Mouse (Mus musculus) monocyte, adult 2 months (primary cell): Measurements from ENCODE around the gene Gga2.

Experiments used
- DNase-seq, 2 experiments: peaks; one replicate each; pipeline ENCODE4 v3.0.0; 2022; ENCODE audit warnings: low spot score in 2 of 2, low read depth in 1 of 2

Gga2 gene

DNA sequence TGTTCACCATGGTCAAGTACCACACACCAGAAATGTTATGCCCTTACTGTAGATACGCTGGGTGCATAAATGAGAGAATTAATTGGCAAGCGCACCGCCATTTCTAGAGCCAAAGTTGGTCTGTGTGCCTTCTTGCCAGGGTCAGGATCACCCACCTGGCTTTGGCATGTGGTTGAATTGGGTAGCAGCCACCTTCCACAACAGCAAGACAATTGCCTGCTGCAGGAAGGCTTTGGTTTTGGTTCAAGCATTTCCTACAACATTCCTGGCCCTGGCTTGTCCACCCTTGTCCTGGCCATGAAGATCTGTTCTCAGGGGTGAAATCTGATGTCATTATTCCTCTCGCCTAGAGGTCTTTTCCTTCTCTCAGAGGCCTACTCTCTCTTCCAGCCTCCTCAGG is 8.7 kb downstream of the Gga2 start:
- DNase-seq, result no peak

GRCm38 (mm10) chr7:122000396-122000795 is 20.6 kb downstream of the Gga2 start:
- DNase-seq, result no peak

GRCm38 (mm10) chr7:121995961-121996360 is 25.1 kb downstream of the Gga2 start:
- DNase-seq, result no peak

- peak; percentile 48 to 74 for DNase-seq
Observed at GRCm38 (mm10) chr7:121981307-121981871, 39.6 kb downstream of the Gga2 start, which contains the start of gene Cog7. Cog7 (minus strand) TSS chr7:121981711.

DNA sequence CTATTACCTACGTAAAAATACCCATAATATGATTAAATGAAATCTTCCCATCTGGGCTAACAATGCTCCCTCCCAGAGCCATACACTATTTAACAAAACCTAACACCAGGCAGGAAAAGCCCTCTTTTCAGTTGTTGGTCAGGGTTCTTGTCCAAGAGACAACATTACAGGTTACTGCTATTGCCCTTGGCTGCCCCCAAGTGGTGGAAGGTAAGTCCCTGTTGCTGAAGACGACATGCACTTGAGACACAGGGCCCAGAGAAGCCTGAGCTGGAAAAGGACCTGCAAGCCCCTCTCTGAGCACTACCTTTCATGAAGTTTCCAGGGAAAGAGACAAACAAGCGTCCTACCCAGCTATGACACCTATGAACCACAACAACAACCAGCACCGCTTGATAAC is 46.0 kb downstream of the Gga2 start:
- DNase-seq, result peak in 1 of 2 experiments; percentile 10

DNA sequence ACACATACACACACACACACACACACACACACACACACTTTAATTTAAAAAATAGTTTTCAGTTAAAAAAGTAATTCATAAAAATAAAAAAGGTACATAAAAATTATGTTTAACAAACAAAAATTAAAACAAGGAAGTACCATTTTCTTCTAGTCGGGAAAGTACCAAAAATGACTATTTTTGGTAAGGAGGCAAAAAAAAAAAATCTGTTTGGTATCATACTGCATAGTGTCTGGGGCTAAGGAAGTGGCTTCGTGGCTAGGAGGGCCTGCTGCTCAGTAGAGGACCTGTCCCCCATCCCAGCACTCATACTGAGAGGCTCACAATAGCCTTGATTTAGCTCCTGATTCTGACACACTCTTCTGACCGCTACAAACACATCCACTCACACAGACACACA is 49.3 kb downstream of the Gga2 start:
- no peak for DNase-seq

DNA sequence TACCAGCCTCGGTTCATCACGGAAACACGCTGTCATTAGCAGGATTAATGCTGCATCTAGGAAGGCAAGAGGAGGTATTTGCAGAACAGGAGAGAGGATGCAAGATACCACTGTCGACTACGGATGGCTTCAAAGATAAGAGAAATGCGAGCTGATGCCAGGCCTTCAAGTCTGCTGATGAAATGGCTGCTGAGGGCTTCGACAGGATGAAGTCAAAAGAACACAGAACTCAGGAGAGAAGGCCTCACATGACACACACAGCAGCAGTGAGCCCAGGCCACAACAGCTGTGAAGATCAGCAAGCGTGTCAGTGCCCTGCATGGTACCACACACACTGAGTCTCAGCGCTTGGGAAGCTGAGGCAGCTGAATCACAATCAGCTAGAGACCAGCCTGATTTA is 50.8 kb downstream of the Gga2 start:
- DNase-seq, result no peak

- no peak for DNase-seq
Observed at GRCm38 (mm10) chr7:121968816-121969215, 52.2 kb downstream of the Gga2 start.

DNA sequence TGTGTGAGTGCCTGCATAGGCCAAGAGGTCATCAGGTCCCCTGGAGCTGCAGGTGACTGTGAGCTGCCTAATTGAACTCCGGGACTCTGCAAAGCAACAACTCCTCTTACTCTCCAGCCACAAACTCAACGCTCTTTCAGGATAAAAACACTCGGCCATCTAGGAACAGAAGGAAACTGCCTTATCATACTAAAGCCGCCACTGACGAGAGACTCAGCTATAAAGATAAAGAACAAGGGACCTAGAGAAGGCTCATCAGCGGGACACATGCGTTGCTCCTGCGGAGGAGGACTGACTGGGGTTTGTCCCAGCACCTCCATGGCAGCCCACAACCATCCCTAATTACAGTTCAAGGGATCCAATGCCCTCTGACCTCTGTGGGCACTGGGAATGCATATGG is 52.8 kb downstream of the Gga2 start:
- DNase-seq, result no peak

DNA sequence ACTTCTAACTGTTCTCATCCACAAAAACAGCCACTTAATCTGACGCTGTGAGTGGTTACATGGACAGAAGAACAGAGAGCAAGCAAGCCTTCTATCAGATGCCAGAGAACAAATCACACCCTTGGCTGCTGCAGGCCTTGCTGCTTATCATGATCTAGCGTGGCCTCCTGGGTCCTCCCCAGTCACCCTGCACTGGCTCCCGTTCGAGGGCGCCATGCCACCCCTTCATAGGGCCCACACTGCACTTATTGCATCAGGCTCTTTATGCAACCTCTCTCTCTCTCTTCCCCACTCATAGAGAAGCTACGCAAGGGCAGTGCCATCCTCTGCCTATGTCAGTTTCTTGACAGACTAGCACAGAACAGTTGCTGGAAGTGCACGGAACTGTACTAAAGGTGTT is 54.9 kb downstream of the Gga2 start:
- no peak for DNase-seq

DNA sequence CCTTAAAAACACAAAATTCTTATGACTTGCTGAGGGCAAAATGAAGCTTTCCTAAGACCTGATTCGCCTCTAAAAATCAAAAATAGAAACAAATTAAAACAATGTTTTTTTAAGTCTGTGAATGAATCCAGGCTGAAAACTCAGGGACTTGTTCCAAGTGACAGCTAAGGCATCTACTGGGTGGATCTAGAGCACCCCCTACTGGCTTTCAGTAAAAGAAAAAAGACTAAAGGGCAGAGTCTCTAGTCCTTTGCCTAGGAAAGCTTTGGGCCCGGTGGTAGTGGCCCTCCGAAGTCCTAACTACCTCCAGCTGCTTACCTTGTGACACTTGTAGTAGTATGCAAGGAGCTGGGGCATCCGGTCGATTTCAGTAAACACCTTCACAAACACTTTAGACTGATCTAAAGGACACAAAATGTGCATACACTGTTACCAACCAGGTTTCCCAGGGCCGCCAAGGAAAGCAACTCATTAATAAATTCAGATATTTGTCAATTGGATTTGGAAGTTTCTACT is 57.1 kb downstream of the Gga2 start:
- no peak for DNase-seq

- DNase-seq, result peak in 1 of 2 experiments; percentile 6
Observed at GRCm38 (mm10) chr7:121962571-121962959, 58.5 kb downstream of the Gga2 start.

GRCm38 (mm10) chr7:121961913-121962570 is 59.0 kb downstream of the Gga2 start:
- DNase-seq, result no peak

GRCm38 (mm10) chr7:121955802-121956201 is 65.2 kb downstream of the Gga2 start:
- no peak for DNase-seq

GRCm38 (mm10) chr7:121954891-121955669 is 65.9 kb downstream of the Gga2 start:
- DNase-seq, result no peak

GRCm38 (mm10) chr7:121947513-121947912 is 73.5 kb downstream of the Gga2 start:
- no peak for DNase-seq

DNA sequence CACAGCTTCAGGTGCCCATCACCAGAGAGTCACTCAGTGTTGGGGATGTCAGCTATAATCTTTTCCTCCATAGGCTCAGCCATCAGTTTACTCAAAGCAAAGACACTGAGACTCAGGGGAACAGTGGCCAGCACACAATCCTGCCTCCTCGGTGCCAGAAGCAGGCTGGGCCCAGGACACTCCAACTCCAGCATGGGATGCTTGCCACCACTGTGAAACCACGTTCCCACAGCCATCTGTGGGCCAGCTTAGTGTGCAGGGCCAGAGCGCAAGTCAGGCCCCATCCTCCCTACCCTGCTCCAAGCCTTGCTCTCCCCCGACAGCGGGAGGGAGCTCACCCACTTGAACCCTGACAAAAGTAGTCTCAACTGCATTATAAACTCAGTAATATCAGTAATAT is 74.8 kb downstream of the Gga2 start:
- no peak for DNase-seq

- DNase-seq, result no peak
Observed at GRCm38 (mm10) chr7:121942371-121942770, 78.7 kb downstream of the Gga2 start.

DNA sequence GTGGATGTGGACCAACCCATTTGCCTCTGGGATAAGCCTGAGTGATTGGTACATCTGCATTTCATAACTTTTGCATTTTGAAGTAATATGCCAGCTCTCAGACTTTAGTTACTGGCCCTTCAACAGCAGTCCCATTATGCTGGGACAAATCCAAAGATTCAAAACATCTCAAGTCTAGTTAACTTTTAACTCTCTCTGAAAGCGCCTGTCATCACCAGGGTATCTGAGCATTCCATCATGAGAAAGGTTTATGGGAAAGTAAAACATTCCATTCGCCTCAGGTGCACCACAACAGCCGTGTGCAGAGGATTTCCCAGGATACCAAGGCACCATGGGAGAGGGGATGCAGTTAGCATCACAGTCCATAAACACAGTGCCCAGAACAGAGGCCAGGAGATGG is 79.4 kb downstream of the Gga2 start:
- DNase-seq, result no peak

GRCm38 (mm10) chr7:121941016-121941415 is 80.0 kb downstream of the Gga2 start:
- DNase-seq, result no peak

DNA sequence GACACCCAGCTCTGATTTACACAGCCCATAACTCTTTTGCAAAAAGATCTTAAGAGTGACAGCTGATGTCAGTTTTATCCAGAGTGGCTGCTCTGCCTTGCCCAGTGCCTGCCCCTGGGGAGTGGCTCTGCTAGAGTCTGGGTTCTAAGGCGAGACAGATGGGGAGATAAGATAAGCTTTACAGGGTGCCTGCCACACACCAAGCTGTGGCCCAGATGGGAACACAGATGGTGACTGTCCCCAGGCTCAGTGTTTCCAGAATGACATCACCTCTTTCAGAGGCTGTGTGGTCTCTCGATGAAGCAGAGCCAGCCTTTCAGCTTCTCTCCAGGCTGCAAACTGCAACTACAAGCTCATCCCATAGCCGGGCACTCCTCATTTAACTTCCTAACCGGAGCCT is 81.3 kb downstream of the Gga2 start:
- DNase-seq, result no peak

DNA sequence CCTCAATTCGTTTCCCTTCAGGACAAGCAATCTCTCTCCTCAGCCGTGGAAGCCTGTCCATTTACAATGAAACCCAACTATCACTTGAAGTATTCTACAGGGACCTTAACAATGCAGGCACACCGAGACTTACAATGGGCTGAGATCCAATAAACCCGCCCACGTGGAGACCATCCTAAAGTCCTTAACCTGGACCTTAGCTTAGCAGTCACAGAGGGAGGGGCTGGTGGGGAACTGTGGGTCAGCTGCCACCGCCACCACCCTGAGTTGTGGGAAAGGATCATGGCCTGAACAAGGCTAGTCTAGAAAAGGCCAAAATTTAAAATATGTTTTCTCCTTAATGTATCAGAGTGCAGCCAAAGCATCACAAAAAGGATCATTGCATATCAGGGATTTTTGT is 81.8 kb downstream of the Gga2 start:
- no peak for DNase-seq
